25 mouse cellular contexts compared by ENCODE assay signal in genomic region chr9:47757798-47758197, GRCm38 (mm10).
"Had no signal": no experiment of that assay in that cellular context is flagged by ENCODE, and none has a peak within 500 bp of the region (broad histone marks: within the 10 kb centered on the region; RNA-seq: fewer than 3 reads in every experiment).

No protein-coding gene starts in this region.

- H3K27me3 ChIP-seq: heart, embryonic 12.5 days; hindbrain, embryonic 13.5 days; hindbrain, embryonic 15.5 days; kidney, embryonic 15.5 days; limb, embryonic 13.5 days; limb, embryonic 15.5 days; liver, embryonic 12.5 days had no signal

- H3K4me1 ChIP-seq: liver, embryonic 12.5 days had no signal

- ATAC-seq: hindbrain, postnatal 0 days; intestine, embryonic 16.5 days; liver, embryonic 12.5 days had no signal

- H3K9ac ChIP-seq: heart, embryonic 12.5 days; hindbrain, embryonic 13.5 days; hindbrain, embryonic 15.5 days; kidney, embryonic 15.5 days; limb, embryonic 13.5 days; limb, embryonic 15.5 days; liver, embryonic 12.5 days; liver, embryonic 14.5 days had no signal

- H3K4me3 ChIP-seq: gastrocnemius, adult 2 months; heart, embryonic 10.5 days; heart, embryonic 12.5 days; hindbrain, embryonic 13.5 days; hindbrain, embryonic 15.5 days; kidney, embryonic 15.5 days; limb, embryonic 13.5 days; limb, embryonic 15.5 days; liver, embryonic 12.5 days had no signal

- DNase-seq: gastrocnemius, adult 2 months; gastrocnemius, postnatal 10 days; gastrocnemius, postnatal 25 days; heart, adult 18-20 months; heart, postnatal 14 days; heart, postnatal 36 days; kidney, adult 11 months; kidney, adult 2 months; kidney, adult 9 months; kidney, postnatal 14 days; kidney, postnatal 36 days; layer of hippocampus, postnatal 36 days; left cerebral cortex, postnatal 4 days had no signal

- H3K27ac ChIP-seq: gastrocnemius, adult 2 months; heart, embryonic 10.5 days; hindbrain, embryonic 13.5 days; hindbrain, embryonic 15.5 days; hindbrain, postnatal 0 days; kidney, embryonic 15.5 days; kidney, postnatal 0 days; limb, embryonic 13.5 days; limb, embryonic 15.5 days; liver, embryonic 12.5 days; liver, embryonic 14.5 days had no signal

- H3K4me2 ChIP-seq: heart, embryonic 12.5 days; hindbrain, embryonic 13.5 days; hindbrain, embryonic 15.5 days; kidney, embryonic 15.5 days; limb, embryonic 13.5 days; limb, embryonic 15.5 days; liver, embryonic 12.5 days had no signal

- H3K36me3 ChIP-seq: heart, embryonic 10.5 days; heart, embryonic 12.5 days; hindbrain, embryonic 13.5 days; hindbrain, embryonic 15.5 days; kidney, embryonic 15.5 days; limb, embryonic 13.5 days; limb, embryonic 15.5 days; liver, embryonic 12.5 days had no signal

- H3K9me3 ChIP-seq: heart, embryonic 10.5 days; heart, embryonic 12.5 days; hindbrain, embryonic 13.5 days; hindbrain, embryonic 15.5 days; kidney, embryonic 15.5 days; limb, embryonic 13.5 days; limb, embryonic 15.5 days; liver, embryonic 12.5 days had no signal
